Mouse (Mus musculus): ENCODE measurements around the gene Pak4. TPM values are rescaled to one million over a fixed set of nuclear protein-coding genes. Genes with fewer than 3 reads are reported as not detected.
"Not testable (repeated sequence)": the region's sequence is repeated elsewhere in the genome, so short reads cannot be mapped to it uniquely, and the experiment has no call there.

Pak4 gene
- total RNA-seq (2021): 10 to 100 TPM; 12.7 to 14.6 TPM
- long read RNA-seq, transcript Pak4-202 (10 exons, 2,899 nt): major isoform, 9 of 19 reads
- long read RNA-seq, partial matches to known transcripts: 6 of 19 reads
- long read RNA-seq, other reads (novel, unspliced or antisense): 4 of 19 reads

GRCm38 (mm10) chr7:28597642-28598446 is at the start of gene Pak4, which contains the start of gene Samd4b:
Gene Pak4, minus strand, starts transcription at chr7:28598185.
Gene Samd4b, minus strand, starts transcription at chr7:28598144.
- peak; percentile 99 for DNase-seq (ENCODE audit: low spot score in 2 of 2)

DNA sequence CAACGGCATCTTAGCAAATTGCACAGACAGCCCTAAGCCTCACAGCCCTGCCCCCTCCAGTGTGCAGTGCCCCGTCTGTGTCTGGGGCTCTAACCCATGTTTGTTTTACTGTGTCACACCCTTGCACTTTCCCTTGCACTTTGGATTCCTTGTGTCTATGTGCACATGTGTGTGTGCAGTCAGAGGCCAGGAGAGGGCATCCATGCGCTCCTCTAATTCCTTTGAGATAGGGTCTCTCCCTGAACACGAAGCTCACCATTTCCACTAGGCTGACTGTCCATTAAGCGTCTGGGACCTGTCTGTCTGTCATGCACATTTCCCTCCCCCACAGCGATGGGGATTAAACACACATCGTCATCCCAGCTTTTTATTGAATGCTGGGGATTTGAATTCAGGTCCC is 49.0 kb upstream of the Pak4 start:
- DNase-seq (ENCODE audit: low spot score in 2 of 2): no peak

DNA sequence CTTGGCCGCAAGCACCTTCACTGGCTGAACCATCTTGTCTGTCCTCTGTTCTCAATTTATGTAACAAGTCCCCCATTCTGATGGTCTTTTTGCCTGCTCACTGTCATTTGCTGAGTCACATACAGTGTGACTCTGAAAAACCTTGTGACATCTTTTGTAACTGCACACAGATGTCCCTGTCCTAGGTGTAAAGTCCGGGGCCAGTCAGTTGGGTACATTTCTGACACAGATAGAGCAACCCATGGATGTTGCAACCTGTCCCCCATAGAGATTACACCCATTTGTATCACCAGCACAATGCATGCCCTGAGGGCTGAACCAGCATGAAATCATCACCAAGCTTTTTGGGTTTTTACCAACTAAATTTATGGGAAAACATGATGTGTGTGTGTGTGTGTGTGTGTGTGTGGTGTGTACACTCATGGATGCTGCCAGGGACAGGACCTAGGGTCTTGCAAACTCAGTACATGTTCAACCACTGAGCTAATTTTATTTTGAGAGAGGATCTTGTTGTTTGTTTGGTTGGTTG is 48.0 kb upstream of the Pak4 start:
- DNase-seq (ENCODE audit: low spot score in 2 of 2): no peak

DNA sequence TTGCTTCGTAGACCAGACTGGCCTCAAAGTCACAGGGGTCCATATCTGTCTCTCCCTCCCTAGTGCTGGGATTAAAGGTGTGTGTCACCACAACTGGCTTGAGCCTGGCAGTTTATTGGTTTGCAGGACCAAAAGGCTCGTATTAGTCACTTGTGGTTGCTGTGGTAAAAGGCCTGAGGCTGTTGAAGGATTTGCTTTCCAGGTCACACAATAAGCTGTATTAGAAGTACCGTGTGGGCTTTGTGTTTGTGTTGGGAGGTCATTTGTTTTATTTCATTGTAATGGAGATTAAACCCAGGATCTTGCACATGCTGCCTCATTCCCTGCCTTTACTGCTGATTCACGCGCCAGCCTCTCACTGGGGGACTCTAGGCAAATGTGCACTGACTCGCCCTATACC is 47.4 kb upstream of the Pak4 start:
- DNase-seq (ENCODE audit: low spot score in 2 of 2): no peak

GRCm38 (mm10) chr7:28641546-28641945 is 43.6 kb upstream of the Pak4 start:
- no peak for DNase-seq (ENCODE audit: low spot score in 2 of 2)

GRCm38 (mm10) chr7:28637511-28637910 is 39.5 kb upstream of the Pak4 start:
- DNase-seq (ENCODE audit: low spot score in 2 of 2): peak; percentile 13 to 64

DNA sequence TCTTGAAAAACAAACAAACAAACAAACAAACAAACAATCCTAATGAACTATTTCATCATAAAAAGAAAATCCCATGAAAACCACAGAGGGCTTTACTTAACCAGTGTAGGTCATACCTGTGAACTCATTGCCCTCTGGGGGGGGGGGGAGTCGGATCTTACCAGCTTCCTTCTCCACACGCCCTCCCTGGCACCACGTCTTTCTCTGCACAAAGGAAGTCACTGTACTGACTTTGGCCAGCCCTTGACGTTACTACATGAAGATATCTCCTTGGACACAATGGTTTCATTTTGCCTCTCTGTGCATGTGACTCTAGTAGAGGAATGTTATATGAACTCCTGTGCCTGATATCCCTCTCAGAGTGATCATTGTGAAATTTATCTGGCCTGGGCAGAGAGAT is 36.1 kb upstream of the Pak4 start:
- DNase-seq (ENCODE audit: low spot score in 2 of 2): no peak

GRCm38 (mm10) chr7:28631073-28631472 is 33.1 kb upstream of the Pak4 start, which contains the start of gene Acp7:
Gene Acp7, minus strand, starts transcription at chr7:28631332.
- DNase-seq (ENCODE audit: low spot score in 2 of 2): no peak

DNA sequence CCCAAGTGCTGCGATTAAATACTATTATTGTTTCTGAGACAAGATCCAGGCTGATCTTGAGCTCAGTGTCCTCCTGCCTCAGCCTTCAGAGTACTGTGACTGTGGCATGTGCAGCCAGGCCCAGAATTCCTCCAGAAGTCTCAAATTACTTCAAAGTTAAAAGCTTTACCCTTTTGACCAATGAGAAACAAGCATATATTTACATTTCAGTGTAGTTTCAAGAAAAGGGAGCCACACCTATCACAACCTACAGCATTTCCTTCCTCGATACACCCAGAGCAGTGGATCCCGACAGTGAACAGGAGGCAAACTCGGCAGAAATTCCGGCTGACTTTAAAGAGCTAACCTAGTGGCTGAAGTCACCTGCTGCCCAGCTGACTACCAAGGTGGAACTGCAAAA is 26.8 kb upstream of the Pak4 start:
- no peak for DNase-seq (ENCODE audit: low spot score in 2 of 2)

GRCm38 (mm10) chr7:28619098-28619715 is 21.2 kb upstream of the Pak4 start:
- DNase-seq (ENCODE audit: low spot score in 2 of 2): no peak

DNA sequence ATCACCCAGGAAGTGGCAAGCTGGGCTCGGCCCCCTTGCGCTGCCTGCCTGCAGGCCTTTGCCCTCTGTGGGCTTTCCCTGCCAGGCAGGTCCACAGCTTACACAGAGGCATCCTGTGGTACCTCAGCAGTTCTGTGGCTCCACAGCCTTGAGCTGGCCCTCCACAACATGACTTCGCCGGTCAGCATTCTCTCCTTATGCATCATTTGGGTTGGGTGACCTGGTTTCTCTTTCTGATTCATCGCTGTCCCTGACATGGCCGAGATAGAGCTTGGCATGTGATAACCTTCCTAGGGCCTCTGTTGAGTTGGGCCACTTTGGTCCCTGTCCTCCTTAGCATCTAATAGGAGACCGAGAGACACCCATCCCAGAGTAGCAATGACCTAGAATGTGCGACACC is 8.0 kb upstream of the Pak4 start:
- no peak for DNase-seq (ENCODE audit: low spot score in 2 of 2)

- not testable (repeated sequence) for DNase-seq (ENCODE audit: low spot score in 2 of 2)
Observed at GRCm38 (mm10) chr7:28603788-28604187, 5.8 kb upstream of the Pak4 start.

- no peak for DNase-seq (ENCODE audit: low spot score in 2 of 2)
Observed at GRCm38 (mm10) chr7:28603136-28603535, 5.2 kb upstream of the Pak4 start.

- peak; percentile 54 to 80 for DNase-seq (ENCODE audit: low spot score in 2 of 2)
Observed at GRCm38 (mm10) chr7:28601668-28602067, 3.7 kb upstream of the Pak4 start.

- DNase-seq (ENCODE audit: low spot score in 2 of 2): peak; percentile 61 to 77
Observed at GRCm38 (mm10) chr7:28601029-28601428, 3.0 kb upstream of the Pak4 start.

DNA sequence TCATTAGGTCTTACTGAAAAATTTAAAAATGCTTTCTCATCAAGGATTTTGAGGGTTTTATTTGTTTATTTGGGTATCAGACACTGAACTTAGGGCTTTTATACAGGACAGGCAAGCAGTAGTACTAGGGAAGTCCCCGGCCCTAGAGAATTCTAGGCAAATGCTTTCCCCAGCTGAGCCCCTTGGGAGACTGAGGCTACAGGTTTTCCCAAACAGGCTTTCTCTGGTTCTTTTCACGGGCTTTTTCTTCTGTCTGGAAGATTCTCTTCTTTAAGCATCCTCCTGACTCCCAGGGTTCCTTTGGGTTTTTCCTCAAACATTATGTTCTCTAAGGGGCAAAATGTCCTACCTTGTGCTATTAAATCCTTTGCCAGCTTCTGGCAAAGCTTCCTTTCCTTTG is 966 bp upstream of the Pak4 start:
- no peak for DNase-seq (ENCODE audit: low spot score in 2 of 2)

DNA sequence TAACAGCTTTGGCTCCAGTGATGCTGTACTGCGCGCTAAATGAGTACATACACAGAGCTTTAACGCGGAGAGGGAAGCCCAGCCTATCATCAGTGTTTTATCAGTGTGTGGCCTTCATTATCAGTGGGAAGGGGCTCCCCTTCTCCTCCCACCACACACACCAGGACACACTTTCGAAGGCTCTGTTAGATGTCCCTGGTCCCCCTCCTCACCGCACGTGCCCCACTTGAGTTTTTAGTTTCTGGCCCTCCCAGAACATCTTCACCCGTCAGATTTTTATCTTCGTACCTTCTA is 761 bp downstream of the Pak4 start:
- no peak for DNase-seq (ENCODE audit: low spot score in 2 of 2)

GRCm38 (mm10) chr7:28596436-28597276 is 1.3 kb downstream of the Pak4 start:
- DNase-seq (ENCODE audit: low spot score in 2 of 2): no peak

- no peak for DNase-seq (ENCODE audit: low spot score in 2 of 2)
Observed at GRCm38 (mm10) chr7:28595751-28596435, 2.1 kb downstream of the Pak4 start.

DNA sequence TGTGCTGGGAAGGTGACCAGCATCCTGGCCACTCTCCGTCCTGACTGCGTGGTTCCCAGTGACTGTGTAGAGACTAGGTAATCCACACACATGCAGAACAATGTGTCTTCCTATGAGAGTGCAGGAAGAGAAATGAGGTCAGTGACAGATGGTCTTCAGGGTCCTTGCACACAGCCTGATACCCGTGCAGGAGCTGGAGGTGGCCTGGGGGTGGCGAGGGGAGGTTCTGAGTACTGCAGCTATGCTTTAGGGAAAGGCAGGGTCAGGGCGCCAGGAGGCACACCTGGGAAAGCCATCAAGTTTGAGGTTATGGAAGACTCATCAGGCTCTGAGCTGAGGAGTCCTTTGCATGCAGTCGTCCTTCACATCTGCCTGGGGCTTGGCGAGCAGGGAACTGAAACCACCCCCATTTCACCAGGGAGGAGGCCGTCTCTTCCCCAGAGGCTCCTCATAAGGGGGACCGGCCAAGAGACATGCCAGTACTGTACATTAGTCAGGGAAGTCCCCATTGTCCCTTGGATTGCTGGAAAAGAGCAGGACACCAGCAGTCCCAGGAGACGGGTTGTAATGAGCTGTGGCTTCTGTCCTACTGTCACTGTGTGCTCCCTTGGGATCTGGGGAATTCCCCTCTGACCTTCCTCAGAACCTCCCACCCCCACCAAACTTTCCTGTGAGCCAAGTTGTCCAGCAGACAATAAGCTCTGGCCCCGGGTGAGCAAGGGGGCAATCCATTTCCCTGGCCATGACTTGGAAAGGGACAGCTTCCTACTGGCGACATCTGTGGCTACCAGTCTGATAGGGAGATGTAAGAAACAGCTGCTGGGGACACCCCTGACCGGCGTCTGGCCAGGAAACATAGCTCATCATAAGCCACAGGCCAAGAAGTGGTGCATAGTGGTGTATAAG is 4.5 kb downstream of the Pak4 start:
- DNase-seq (ENCODE audit: low spot score in 2 of 2): no peak
